Mouse (Mus musculus) ES-E14 (cell line): ENCODE data around the gene Pax5. TPM values are rescaled to one million over a fixed set of nuclear protein-coding genes. Genes with fewer than 3 reads are reported as not detected.

Experiments
- DNase-seq: peaks from one replicate; pipeline ENCODE4 v3.0.0-alpha.2; 2013; ENCODE audit warnings: low read depth, low spot score
- H3K27ac ChIP-seq: 2 replicates; pipeline ENCODE4 v1.5.1; 2012; ENCODE audit warnings: low read depth, mild to moderate bottlenecking, low read length, moderate library complexity, mixed read lengths; ENCODE audit not compliant: poor library complexity, insufficient read depth, severe bottlenecking
- H3K36me3 ChIP-seq: 2 replicates; pipeline ENCODE4 v1.6.1; 2012; ENCODE audit warnings: mild to moderate bottlenecking, low read length, moderate library complexity, mixed read lengths; ENCODE audit not compliant: control insufficient read depth, poor library complexity, insufficient read depth, severe bottlenecking
- H3K4me1 ChIP-seq, 2 experiments: fragments of 150-350 bp in 1 of 2; sonication (generic) in 1 of 2; 2 replicates each; pipeline ENCODE4 v1.6.1; 2012; ENCODE audit warnings: low read length in 2 of 2, mild to moderate bottlenecking in 1 of 2, mixed read lengths in 1 of 2; ENCODE audit not compliant: control insufficient read depth in 2 of 2, insufficient read depth in 2 of 2, poor library complexity in 1 of 2
- H3K4me3 ChIP-seq, 2 experiments: fragments of 150-350 bp in 1 of 2; sonication (generic) in 1 of 2; 2 replicates each; pipeline ENCODE4 v1.5.1; 2012; ENCODE audit warnings: low read length in 2 of 2, low read depth in 1 of 2, mild to moderate bottlenecking in 1 of 2, mixed read lengths in 1 of 2; ENCODE audit not compliant: insufficient read depth in 1 of 2, poor library complexity in 1 of 2, severe bottlenecking in 1 of 2
- H3K9ac ChIP-seq: 2 replicates; pipeline ENCODE4 v1.6.1; 2012; ENCODE audit warnings: low read depth, mild to moderate bottlenecking, low read length, mixed read lengths; ENCODE audit not compliant: poor library complexity, insufficient read depth, severe bottlenecking
- H3K9me3 ChIP-seq: fragments of 150-350 bp; sonication (generic); 2 replicates; pipeline ENCODE4 v1.6.1; 2012; ENCODE audit warnings: low read depth, mild to moderate bottlenecking, low read length; ENCODE audit not compliant: control insufficient read depth, insufficient read depth
- CHD2 ChIP-seq: IDR thresholded peaks from 2 replicates; pipeline ENCODE4 v1.6.1; 2014; ENCODE audit warnings: mild to moderate bottlenecking, low read depth, low read length, inconsistent platforms
- HCFC1 ChIP-seq: IDR thresholded peaks from 2 replicates; pipeline ENCODE4 v1.6.1; 2012; ENCODE audit warnings: low read length, inconsistent platforms, borderline replicate concordance; ENCODE audit not compliant: insufficient read depth
- MAFK ChIP-seq: IDR thresholded peaks from 2 replicates; pipeline ENCODE4 v1.6.1; 2014; ENCODE audit warnings: mild to moderate bottlenecking, low read depth, low read length, inconsistent platforms; ENCODE audit not compliant: insufficient read depth
- ZC3H11A ChIP-seq: IDR thresholded peaks from 2 replicates; pipeline ENCODE4 v1.6.1; 2012; ENCODE audit warnings: low read depth, mild to moderate bottlenecking, inconsistent platforms, low read length, borderline replicate concordance
- ZNF384 ChIP-seq: IDR thresholded peaks from 2 replicates; pipeline ENCODE4 v1.6.1; 2012; ENCODE audit warnings: low read depth, low read length, inconsistent platforms
- in situ Hi-C, 2 experiments: fragments of 600-800 bp; cut with MboI; formaldehyde crosslinking; loops; one replicate each; pipeline ENCODE4 v1.15.1; 2025; ENCODE audit warnings: low sequenced_read_pairs in 2 of 2, inconsistent platforms in 1 of 2; ENCODE audit not compliant: unreplicated experiment in 2 of 2
- total RNA-seq: library from RNA; depleted of rRNA; stranded (reverse); fragments of 300-350 nt; gene quantifications from 2 replicates; pipeline ENCODE4 v1.2.3, GENCODE M21; 2012

Pax5 gene
- total RNA-seq, 1 experiment = 0.13 TPM

GRCm38 (mm10) chr4:44605453-44605852 is 104.8 kb downstream of the Pax5 start:
- in situ Hi-C loops = no loop called here
- Histone ChIP-seq H3K9ac (no peak overlapping the region), H3K4me3 (no peak overlapping the region), H3K36me3 (no peaks in the 10 kb centered on the region), H3K27ac (no peak overlapping the region), H3K4me1 (no peaks in the 10 kb centered on the region), H3K9me3 (no peaks in the 10 kb centered on the region)
- no peak for DNase-seq
- TF ChIP-seq MAFK (no peak), ZNF384 (no peak), ZC3H11A (no peak)

- Histone ChIP-seq H3K9ac (no peak overlapping the region), H3K4me3 (no peak overlapping the region), H3K9me3 (no peaks in the 10 kb centered on the region), H3K4me1 (no peaks in the 10 kb centered on the region), H3K36me3 (no peaks in the 10 kb centered on the region), H3K27ac (no peak overlapping the region)
- TF ChIP-seq HCFC1 (no peak), MAFK (peak; percentile 72; the same call in 1 of the 2 replicates), ZC3H11A (no peak)
- in situ Hi-C loops = no loop called here
- DNase-seq = no peak
Observed at GRCm38 (mm10) chr4:44602257-44602801, 108.0 kb downstream of the Pax5 start.

GRCm38 (mm10) chr4:44601370-44601769 is 108.9 kb downstream of the Pax5 start:
- in situ Hi-C loops = no loop called here
- no peak overlapping the region for H3K27ac ChIP-seq
- TF ChIP-seq CHD2 (no peak), MAFK (no peak), HCFC1 (no peak), ZNF384 (no peak), ZC3H11A (no peak)
- no peaks in the 10 kb centered on the region for H3K4me1 ChIP-seq
- H3K36me3 ChIP-seq = no peaks in the 10 kb centered on the region
- no peak for DNase-seq
- H3K4me3 ChIP-seq = no peak overlapping the region
- no peak overlapping the region for H3K9ac ChIP-seq
- no peaks in the 10 kb centered on the region for H3K9me3 ChIP-seq

GRCm38 (mm10) chr4:44600875-44601274 is 109.4 kb downstream of the Pax5 start:
- TF ChIP-seq MAFK (no peak), ZNF384 (no peak), HCFC1 (no peak), ZC3H11A (no peak), CHD2 (no peak)
- no peak overlapping the region for H3K9ac ChIP-seq
- in situ Hi-C loops = no loop called here
- no peaks in the 10 kb centered on the region for H3K4me1 ChIP-seq
- H3K4me3 ChIP-seq = no peak overlapping the region
- H3K9me3 ChIP-seq = no peaks in the 10 kb centered on the region
- H3K27ac ChIP-seq = no peak overlapping the region
- no peaks in the 10 kb centered on the region for H3K36me3 ChIP-seq
- no peak for DNase-seq

GRCm38 (mm10) chr4:44597965-44598364 is 112.3 kb downstream of the Pax5 start:
- no peaks in the 10 kb centered on the region for H3K4me1 ChIP-seq
- DNase-seq = no peak
- H3K4me3 ChIP-seq = no peak overlapping the region
- in situ Hi-C loops = no loop called here
- no peak overlapping the region for H3K27ac ChIP-seq
- H3K9me3 ChIP-seq = no peaks in the 10 kb centered on the region
- no peaks in the 10 kb centered on the region for H3K36me3 ChIP-seq
- TF ChIP-seq MAFK = no peak
- no peak for TF ChIP-seq ZNF384
- no peak for TF ChIP-seq ZC3H11A
- no peak for TF ChIP-seq CHD2
- no peak for TF ChIP-seq HCFC1
- H3K9ac ChIP-seq = no peak overlapping the region
